Mouse (Mus musculus) urinary bladder, postnatal 4 days (tissue): ENCODE measurements around the gene Fgf18.

Experiments used
- DNase-seq, 2 experiments: peaks; one replicate each; pipeline ENCODE4 v3.0.0; 2021 to 2022; ENCODE audit warnings: low spot score in 2 of 2

The Fgf18 gene

GRCm38 (mm10) chr11:33147171-33147571 is at the start of gene Fgf18:
Fgf18 (minus strand) TSS chr11:33147400.
- no peak for DNase-seq

DNA sequence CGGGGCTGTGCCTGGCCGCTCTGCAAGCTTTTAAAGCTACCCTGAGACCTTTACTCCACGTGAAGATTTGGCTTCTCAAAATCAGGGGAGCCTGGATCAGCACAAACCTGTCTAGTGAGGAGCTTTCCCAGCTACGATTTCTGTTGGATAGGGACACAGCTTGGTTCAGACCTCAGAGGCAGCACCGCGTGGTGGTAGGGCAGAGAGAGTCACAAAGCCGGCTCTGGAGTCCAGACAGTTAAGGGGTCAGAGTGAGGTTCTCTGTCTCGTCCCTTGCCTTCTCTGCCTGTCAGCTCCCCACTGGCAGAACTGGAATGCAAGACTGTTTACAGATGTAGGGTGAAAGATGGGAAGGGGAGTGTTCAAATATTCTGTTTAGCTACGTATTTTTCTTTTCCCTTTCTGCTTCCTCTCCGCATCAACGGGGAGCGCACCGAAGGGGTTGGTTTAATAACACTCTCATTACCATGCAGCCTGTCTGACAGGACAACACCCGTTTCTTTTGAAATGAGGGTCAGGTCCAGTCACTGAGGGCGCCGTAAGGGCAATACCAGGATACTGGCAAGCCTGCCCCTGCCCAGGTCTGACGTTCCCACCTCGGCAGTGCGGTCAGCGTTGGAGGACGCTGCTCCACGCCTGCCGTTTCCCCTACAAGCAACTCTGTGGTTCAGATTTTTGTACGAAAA is 49.4 kb upstream of the Fgf18 start:
- no peak for DNase-seq

DNA sequence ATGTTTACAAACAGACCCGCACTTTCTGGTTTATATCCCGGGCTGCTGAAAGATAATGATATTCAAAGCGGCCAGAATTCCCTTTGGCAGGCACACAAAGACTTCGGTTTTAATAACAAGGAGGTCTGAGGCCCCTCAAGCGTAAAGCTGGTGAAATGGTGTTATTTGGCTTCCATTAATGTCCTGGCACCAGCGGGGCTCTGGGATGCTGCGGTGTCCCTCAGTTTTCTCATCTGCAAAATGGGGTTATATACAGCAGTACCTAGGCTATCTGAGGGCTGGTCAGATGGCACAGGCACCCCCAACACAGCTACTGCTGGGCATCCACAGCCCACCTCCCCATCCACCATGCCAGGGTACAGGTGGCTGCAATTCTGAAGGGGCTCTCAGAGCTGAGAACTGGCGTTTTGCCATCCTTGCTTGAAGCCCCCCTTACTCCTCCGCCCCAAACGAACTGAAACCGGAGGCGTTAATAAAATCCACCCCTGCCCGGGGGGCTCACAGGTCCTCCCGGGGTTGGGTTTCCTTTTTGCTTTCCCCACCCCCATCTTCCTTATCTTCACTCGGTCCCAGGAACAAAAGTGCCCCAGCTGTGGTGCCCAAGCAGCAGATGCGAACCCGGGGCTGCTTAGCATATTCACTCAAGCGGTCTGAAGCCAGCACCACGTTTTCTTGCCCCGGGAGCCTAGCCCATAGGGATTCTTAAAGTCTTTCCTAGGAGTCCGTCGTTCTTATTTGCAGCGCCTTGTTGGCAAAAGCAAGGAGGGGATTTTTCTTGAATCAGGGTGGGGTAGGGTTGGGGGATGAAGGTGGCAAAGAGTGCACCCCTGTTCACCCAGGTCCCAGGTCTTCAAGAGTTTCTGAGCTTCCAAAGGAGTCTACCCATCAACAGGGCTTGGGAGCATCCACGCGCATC is 48.6 kb upstream of the Fgf18 start:
- no peak for DNase-seq

- DNase-seq: no peak
Observed at GRCm38 (mm10) chr11:33195061-33195460, 47.9 kb upstream of the Fgf18 start.

DNA sequence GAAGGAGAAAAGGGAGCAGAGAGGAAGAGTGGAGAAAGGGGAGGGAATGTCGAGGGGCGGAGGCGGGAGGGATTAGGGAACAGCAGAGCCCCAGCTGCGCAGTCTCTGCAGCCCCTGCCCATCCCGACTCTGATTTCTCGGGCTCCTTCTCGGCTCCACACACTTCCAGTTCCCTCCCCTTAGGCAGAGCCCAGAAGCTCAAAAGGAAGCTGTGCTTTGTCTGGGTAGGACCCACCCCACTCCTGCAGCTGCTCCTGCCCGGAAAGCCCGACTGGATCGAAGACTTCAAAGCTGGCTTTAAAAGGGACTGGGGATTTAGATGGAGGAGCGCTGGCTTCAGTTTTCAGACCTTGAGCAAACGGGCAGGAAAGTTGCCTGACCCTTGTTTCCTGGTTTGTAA is 46.5 kb upstream of the Fgf18 start:
- DNase-seq: no peak

DNA sequence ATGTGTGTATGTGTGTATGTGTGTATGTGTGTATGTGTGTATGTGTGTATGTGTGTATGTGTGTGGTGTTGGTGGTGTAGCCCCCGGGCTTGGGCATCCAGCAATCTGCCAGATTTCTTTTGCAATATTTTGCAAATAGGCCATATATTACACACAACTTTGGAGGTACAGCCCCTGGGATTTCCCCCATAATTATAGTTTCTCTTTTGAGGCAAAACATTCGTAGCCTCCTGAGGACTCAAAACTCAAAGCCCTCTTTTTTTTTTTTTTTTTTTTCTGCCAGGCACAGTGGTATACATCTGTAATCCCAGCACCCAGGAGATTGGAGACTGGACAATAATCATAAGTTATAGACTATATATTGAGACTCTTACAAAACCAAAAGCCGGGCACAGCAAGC is 34.6 kb upstream of the Fgf18 start:
- DNase-seq: no peak

DNA sequence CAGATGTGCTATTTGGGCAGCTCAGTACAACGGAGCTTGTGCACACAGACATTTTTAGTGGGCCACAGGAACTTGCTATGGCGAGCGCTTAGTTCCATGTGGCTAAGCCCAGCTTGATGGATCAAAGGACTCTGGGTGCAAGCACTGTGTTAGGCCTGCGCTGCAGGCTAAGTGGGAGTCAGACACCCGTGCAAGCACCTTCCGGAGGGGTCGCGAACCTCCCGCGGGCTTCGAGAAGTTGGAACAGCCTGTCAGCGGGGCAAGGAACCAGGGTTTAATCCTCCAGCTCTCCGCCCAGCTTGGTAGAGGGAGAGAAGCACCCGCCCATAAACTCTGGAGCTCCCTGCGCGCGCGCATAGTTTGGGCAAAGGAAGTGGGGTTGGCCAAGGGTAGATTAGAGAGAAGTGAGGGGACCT is 33.5 kb upstream of the Fgf18 start:
- no peak for DNase-seq

- no peak for DNase-seq
Observed at GRCm38 (mm10) chr11:33179802-33180201, 32.6 kb upstream of the Fgf18 start.

GRCm38 (mm10) chr11:33176525-33177245 is 29.5 kb upstream of the Fgf18 start:
- no peak for DNase-seq

- DNase-seq: no peak
Observed at GRCm38 (mm10) chr11:33175768-33176167, 28.6 kb upstream of the Fgf18 start.

DNA sequence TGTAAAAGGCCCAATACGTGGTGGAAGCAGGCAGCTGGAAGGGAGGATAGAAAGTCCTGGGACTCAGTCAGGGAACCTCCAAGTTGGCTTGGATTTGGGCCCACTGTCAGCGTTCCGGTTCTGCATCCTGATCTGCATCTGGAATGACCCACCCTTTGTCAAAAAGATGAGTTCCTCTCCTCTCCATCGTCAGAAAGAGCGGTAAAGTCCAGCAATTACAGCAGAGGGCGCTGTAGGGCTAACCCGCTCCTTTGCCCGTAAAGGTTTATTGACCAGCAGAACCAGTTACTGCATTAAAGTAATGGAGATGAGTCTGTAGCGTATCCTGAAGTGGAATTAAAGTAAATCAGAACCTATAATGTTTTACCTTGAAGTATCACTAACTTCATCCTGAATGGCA is 23.3 kb upstream of the Fgf18 start:
- DNase-seq: peak in 1 of 2 experiments; percentile 71

DNA sequence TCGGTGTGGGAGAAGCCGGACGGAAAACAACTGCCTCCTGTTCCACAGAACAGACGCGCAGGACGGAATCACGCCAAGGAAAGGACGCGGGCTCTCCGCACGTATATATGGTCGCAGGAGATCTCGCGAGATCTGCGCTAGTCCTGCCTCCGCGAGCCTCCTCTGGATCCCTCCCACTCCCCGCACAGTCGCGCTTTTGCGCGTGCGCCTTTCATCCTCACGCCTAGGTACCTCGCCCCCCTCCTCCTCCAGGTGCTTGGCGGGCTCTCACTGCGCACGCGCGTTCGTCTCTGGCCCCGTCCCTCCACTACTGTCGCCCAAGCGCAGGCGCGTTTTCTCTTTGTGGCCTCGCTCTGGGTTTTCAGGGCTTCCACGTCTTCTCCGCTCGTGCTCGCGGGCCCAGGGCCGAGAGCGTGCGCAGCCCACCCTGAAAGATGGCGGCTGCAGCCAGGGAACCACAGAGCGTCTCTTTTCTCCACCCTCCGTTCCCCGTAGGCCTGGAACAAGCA is 15.9 kb upstream of the Fgf18 start, which contains the start of gene Npm1:
Gene Npm1, minus strand, starts transcription at position 209 of the 509 bp plus-strand sequence.
- DNase-seq: peak; percentile 100

DNA sequence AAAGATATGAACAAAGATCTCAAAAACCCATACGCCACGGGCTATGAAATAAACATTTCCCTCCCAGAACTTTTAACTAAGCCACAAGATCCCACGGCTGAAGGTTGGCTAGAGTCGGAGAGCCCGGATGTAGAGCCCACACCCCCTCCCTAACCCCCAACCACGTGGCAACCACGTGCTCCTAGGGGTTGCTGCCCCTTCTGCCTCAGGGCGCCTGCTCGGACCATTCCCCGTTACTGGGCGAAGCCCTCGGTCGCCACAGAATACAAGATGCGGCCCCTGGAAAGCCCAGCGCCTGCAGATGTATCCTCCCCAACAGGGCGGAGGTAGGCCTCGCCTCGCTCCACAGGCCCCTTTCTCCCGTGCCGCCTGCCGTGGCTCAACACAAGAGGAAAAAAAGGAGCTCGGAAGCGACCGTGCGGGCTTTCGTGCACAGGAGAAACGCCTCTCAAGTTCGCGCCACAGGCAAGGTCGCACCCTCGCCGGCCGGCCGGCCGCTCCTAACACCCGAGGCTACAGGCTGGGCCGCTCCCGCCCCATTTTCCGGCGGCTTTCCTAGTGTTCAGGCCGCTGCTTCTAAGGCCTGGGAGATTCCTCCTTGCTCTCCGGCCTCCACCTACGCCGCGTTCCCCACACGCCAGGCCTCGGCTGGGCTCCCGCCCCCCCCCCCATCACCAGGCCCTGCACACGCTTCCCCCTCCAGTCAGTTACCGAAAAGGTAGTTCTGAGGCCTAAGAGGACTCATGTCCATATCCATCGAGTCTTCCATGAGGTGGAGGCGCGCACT is 15.2 kb upstream of the Fgf18 start:
- peak; percentile 68 to 74 for DNase-seq

DNA sequence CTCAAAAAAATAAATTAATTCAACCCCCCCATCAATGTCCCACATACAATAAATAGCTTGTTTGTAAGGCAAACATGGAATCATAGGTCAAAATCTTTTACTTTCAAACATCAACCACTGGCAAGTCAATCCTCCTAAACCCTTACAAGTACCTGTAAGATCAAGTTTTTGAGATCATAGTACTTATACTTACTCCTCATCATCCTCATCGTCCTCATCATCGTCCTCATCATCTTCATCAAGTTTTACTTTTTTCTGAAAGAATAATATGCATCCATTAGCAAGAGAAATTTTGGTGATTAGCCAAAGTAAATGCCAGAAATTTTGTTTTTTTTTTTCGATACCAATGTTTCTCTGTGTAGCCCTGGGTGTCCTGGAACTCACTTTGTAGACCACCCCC is 12.5 kb upstream of the Fgf18 start:
- no peak for DNase-seq

- no peak for DNase-seq
Observed at GRCm38 (mm10) chr11:33157453-33158196, 10.4 kb upstream of the Fgf18 start.

GRCm38 (mm10) chr11:33156436-33157015 is 9.3 kb upstream of the Fgf18 start:
- no peak for DNase-seq

DNA sequence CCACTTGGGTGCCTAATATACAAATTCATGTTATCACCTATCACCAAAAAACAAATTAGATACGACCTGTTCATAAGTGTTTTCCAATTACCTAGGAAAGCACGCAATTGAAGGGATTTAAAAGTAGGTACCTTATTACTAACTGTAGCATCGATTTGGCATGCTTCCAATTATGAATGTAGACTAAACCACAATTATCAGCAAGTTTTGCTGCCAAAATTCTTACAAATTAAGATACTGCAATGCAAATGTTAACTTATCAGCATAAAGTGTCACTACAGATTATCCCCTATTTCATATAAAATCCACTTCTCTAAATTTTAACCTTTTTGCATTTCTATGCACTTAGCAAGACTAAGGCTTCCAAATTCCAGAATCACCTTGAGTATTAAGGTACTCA is 7.3 kb upstream of the Fgf18 start:
- no peak for DNase-seq

DNA sequence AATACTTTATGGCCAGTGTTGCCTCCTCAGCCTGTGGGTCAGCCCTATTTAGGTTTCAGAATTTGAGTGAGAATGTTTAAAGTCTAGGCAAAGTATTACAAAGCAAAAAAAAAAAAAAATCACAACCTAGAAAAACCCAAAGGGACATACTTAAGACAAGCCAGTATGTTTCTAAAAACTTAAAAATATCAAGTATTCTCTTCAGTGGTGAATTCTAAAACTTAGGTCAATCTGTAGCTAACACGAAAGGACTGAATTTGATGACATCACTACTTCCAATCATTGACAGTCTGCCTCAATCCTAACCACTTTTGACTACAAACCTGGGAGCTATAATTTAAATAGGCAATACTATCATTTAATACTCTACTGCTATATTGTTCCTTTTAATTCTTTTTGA is 5.8 kb upstream of the Fgf18 start:
- no peak for DNase-seq

- no peak for DNase-seq
Observed at GRCm38 (mm10) chr11:33151780-33152145, 4.6 kb upstream of the Fgf18 start.

GRCm38 (mm10) chr11:33151128-33151779 is 4.1 kb upstream of the Fgf18 start:
- no peak for DNase-seq
